Mouse (Mus musculus): ENCODE results near the gene Gnl1.
"Not testable (repeated sequence)": the region's sequence is repeated elsewhere in the genome, so short reads cannot be mapped to it uniquely, and the experiment has no call there.

Gene Gnl1

DNA sequence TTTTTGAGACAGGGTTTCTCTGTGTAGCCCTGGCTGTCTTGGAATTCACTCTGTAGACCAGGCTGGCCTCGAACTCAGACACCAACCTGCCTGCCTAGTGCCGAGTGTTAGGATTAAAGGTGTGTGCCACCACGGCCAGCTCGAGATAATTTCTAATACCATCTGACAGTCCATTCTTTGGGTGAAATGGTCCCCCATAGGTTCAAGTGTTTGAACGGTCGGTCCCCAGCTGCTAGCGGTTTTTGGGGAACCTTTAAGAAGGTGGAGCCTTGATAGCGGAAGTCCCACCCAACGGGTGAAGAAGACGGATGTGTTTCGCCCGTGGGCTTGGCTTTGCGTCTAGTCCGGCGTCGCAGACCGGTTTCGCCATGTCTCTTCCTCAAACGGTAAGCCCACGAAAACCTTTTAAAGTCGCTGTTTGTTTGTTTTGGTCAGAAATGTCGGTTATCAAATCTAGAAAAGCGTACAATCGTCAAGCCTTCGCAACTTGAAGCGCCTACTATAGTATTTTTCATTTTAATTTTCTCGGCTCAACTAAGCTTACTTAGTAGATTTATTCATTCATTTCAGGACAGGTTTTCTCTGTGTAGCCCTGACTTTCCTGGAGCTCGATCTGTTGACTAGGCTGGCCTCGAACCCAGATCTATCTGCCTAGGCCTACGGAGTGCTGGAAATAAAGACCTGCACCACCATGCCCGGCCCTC, 14.7 kb downstream of the Gnl1 start:
- DNase-seq (ENCODE audit: low read depth, low spot score): peak; percentile 88

DNA sequence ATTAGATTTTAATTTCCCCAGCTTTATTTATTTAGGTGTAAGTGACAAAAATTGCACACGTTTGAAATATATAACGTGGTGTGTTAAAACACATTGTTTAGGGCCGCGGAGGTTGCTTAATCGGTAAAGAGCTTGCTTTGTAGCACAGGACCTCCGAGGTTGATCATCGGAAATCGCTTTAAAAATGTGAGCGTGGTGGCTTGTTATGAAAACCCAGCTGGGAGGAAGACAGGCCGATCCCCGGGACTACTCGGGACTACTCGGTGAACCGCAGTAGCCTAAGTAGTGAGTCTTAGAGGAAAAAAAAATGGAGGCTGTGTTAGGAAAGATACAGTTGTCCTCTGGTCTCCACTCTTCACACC, 15.2 kb downstream of the Gnl1 start:
- no peak for DNase-seq (ENCODE audit: low read depth, low spot score)

DNA sequence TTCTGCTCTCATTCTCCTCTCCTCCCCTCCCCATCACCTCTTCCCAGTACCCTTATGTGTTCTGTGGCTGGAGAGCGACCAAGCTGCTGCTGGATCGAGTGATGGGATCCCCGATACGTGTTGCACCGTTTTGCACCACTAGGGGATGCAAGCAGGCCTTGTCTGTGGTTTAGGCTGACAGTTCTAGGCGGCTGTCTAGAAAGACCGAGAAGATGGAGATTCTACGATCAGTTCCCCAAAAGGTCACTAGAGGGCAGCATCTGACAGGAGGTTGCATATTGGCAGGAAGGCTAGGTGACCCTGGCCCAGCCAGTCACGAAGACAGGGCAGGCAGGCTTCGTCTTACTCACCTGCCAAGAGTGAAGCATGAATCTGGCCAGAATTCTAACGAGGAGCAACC, 17.3 kb downstream of the Gnl1 start:
- peak; percentile 94 for DNase-seq (ENCODE audit: low read depth, low spot score)

DNA sequence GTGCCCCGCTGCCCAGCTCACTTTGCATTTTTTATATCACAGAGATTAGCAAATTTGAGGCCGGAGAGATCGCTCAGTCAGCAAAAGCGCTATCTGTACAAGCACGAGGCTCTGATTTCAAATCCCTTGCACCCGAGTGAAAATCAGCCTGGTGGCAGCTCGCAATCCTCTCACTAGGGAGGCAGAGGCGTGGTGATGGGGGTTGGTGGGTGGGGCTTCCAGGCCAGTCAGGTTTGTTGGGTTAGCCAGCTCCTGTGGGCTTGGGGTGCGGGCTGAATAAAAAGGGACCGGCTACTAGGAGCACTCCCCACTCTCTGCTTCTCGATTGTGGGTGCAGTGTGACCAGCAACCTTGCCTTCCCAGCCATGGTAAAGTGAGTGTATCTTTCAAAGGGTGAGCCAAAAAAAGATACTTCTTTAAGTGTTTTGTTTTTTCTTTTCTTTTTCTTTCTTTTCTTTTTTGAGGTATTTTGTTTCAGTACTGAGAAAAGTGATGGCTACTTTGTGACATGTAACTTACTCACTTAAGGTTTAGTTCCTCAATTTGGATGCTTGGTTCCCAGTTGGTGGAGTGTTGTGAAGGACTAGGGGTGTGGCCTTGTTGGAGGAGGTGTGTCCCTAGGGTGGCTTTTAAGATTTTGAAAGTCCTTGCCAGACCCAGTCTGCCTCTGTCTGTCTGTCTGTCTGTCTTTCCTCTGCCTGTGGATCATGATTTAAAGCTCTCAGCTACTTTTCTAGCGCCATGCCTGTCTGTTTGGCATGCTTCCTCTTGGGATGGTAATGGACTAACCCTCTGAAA, 18.3 kb downstream of the Gnl1 start:
- DNase-seq (ENCODE audit: low read depth, low spot score): no peak

DNA sequence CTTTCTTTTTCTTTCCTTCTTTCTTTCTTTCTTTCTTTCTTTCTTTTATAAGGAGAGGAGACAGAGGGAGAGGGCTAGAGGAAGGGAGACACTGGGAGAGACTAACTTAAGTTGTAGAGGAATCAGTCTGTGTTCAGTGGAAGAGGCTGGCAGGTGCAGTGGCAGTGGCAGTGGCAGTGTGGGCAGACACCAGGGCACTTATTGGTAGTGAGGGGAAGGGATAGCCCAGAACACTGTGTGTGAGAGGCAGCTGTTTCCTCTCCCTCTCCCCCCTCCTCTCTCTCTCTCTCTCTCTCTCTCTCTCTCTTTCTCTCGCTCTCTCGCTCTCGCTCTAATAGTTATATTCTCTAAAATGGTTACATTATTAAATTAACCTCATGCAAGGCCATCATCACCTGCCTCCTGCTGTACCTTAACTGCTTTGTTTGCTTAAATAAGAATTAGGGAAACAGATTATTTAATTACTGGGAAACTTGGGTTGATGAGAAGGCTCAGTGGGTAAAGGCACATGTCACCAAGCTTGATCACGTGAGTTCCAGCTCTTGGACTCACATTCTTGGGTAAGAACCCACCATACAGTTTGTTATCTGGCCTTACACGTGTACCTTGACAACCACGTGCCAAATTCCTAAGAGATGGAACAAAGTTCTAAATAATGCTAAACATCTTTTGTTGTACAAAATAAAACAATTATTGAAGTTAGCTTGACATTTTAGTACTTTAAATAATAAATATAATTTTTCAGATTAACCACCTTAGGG, 19.1 kb downstream of the Gnl1 start:
- DNase-seq (ENCODE audit: low read depth, low spot score): no peak

DNA sequence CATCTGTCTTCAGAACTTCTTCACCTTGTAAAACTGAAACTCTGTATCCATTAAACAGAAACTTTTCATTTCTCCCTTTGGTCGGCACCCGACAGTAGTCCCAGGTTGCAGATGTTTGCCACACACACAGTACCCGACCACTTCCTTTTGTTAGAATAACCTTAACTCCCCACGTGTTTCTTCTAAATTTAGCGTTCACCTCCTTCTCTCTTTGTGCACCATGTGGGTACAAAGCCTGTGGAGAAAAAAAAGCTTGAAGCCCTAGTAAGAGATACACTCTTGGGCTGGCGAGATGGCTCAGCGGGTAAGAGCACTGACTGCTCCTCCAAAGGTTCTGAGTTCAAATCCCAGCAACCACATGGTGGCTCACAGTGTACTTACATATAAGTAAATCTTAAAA, 19.7 kb downstream of the Gnl1 start:
- DNase-seq (ENCODE audit: low read depth, low spot score): no peak

DNA sequence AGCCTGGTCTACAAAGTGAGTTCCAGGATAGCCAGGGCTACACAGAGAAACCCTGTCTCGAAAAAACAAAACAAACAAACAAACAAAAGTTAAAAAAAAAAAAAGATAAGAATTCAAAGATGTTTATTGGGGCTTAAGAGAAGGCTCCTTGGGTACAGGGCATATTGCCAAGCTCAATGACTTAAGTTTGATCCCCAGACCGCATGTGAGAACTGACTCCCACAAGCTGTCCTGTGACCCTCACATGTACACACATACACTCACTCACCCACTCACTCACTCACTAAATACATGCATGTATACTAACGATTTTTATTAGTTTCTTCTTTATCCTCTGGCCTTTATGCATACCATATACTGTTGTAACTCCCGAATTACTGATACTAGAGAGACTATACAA, 20.7 kb downstream of the Gnl1 start:
- no peak for DNase-seq (ENCODE audit: low read depth, low spot score)

DNA sequence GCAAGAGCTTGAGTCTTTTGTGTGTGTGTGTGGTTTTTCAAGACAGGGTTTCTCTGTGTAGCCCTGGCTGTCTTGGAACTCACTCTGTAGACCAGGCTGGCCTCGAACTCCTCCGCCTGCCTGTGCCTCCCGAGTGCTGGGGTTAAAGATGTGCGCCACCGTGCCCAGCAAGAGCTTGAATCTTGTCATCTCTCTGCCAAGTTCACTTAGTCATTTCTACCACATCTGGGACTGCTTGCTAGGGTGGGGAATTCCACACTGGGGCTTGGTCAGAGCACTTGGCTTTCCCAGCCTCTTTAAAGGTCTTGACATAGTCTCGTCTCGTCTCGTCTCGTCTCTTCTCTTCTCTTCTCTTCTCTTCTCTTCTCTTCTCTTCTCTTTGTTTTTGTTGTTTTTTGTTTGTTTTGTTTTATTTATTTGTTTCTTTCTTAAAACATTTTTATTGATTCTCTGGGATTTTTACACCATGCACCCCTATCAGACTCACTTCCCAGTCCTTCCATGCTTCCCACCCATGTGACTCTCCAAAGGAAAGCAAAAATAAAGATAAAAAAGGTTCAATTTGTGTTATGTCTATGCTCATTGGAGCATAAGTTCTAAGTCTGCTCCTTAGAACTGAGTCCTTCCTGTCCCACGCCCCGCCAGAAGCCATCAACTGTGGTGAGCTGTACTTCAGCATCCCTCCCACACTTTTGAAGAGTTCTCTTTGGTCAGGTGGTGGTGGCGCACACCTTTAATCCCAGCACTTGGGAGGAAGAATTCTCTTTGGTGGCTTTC, 21.7 kb downstream of the Gnl1 start:
- no peak for DNase-seq (ENCODE audit: low read depth, low spot score)

DNA sequence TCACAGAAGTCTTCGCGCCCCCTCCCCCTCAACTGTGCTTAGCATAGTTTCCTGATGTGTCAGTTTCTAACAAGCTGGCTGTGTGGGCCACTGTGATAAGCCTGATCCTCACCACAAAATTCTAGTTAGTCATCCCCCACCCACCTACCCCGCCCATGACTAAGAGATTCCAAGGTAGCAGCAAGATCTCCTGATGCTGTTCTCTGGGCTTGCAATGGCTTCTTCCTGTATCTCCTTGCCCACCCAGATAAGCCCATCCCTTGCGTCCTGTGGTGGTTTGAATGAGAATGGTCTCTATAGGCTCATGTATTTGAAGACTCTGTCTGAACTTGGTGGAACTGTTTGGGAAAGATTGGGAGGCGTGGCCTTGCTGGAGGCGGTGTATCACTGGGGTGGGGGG, 22.3 kb downstream of the Gnl1 start:
- no peak for DNase-seq (ENCODE audit: low read depth, low spot score)

DNA sequence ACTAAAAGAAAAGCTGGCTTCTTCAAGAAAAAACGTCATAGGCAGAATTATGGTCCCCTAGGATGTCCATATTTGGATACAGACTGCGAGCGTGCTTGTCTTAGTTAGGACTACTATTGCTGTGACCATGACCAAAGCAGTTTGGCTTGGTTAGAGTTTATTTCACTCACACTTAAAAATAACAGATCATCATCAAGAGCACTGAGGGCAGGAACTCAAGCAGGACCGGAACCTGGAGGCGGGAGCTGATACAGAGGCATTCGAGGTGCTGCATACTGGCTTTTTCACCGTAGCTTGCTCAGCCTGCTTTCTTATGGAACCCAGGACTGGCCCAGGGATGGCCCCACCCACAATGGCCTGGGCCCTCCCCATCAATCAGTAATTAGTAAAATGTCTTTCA, 23.7 kb downstream of the Gnl1 start:
- no peak for DNase-seq (ENCODE audit: low read depth, low spot score)

DNA sequence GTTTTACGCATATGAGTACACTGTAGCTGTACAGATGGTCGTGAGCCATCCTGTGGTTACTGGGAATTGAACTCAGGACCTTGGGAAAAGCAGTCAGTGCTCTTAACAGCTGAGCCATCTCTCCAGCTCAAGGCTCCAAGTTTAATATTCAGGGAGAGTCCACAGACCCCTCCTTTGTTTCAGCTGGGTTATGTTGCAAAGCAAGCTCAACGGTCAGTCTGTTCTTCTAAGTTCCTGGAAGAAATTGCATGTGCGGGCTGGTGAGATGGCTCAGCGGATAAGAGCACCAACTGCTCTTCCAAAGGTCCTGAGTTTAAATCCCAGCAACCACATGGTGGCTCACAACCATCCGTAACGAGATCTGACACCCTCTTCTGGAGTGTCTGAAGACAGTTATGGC, 24.8 kb downstream of the Gnl1 start:
- DNase-seq (ENCODE audit: low read depth, low spot score): not testable (repeated sequence)

DNA sequence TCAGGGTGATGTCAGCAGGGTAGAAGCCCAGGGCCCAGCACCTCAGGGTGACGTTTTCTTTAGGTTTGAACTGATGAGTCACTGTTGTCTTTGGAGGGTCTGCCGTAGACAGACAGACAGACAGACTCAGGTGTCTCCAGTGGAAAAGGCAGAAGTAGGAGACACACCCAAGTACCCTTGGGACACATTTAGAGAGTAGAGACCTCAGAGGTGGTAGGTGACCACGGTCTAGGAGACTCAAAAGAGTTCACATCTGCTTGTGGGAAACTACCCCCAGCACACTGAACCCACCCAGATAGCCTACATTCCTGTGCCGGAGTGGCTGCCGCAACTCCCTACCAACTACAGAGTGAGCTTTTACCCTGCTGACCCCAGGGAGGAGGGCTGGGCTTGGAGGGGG, 35.3 kb downstream of the Gnl1 start:
- no peak for DNase-seq (ENCODE audit: low read depth, low spot score)

DNA sequence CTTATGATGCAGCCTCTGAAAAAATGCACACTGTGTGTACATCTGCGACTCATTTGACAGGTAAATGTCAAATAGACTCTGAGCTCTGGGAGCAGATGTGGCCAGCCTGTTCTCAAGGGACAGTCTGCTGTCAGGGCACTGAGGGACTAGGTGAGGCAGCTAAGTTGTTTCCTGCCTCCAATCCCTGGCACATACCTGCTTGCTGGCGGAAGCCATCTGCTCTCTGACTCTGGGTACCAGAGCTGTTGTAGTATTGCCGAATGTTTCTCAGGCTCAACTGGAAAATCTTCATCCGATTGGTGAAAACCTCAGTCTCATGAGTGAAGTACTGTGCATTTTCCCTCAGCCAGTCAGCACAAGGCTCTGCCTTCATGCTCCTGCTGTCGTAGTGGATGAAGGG, 37.4 kb downstream of the Gnl1 start:
- no peak for DNase-seq (ENCODE audit: low read depth, low spot score)

DNA sequence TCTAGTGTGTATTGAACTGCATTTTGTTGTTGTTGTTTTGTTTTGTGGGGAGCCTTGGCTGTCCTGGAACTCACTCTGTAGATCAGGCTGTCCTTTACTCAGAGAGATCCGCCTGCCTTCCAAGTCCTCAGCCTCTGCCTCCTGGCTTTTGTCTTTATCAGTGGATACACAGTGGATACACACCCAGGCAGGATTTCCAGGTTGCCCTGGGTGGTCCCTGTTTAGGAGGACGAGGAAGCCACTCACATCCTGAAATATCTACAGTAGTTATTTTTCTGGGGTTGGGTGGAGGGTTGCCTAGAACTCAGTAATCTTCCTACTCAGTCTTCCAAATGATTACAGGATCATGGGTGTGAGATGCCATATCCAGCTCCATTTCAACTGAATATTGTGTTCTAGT, 39.3 kb downstream of the Gnl1 start:
- no peak for DNase-seq (ENCODE audit: low read depth, low spot score)

DNA sequence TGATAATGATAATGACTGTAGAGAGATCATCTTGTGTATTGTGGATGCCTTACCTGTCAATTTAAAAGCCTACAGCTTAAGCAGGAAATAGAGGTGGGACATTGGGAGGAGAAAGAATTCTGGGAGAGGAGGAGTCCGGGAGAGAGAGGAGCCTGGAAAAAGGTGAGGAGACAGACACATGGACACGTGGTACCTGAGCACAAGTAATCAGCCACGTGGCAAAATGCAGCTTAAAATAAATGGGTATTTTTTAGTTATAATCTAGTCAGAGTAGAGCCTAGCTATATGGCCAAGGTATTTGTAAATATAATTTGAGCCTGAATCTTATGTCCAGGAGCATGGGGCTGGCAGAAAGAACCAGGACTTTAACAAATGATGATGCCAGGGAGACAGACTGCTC, 39.9 kb downstream of the Gnl1 start:
- DNase-seq (ENCODE audit: low read depth, low spot score): no peak

DNA sequence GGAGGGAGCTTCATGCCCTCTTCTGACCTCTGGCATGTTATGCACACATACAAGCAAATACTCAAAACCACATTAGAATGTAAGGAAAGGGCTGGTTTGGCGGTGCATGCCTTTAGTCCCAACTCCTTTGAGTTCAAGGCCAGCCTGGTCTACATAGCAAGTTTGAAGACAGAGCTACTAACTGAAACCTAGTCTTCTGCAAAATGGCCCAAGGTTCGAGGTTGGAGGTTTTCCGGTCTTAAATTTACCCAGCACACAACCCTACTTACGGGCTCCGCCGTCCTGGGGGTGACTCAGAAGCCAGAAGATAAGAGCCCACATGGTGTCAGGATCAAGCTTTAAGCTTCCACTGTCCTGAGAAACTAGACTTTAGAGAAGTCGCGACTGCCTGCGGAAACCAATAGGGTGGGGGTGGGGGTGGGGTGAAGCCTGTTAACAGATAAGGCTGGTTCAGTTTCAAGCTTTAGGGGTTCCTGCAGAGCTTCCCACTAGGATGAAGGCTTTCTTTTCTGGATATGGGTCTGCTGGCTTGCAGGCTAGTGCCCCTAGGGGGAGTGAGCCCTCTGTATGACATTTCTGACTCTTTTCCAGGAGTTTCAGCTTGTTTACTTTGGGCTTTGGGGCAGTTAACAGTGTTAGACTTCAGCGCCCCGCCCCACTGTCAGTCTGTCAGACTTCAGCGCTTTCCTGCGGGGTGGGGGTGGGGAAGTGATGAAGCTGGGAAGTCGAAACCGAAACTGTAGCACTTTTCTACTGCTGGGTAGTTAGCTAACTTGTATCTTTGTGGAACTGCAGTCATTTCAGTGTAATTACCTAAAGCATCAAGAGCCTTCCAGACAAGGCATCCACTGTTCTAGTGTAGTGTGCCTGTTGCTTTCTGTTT, 40.8 kb downstream of the Gnl1 start, which contains the start of gene H2-T24:
Gene H2-T24 (minus strand): TSS at position 370 of the 883 bp plus-strand sequence.
- peak; percentile 64 for DNase-seq (ENCODE audit: low read depth, low spot score)

DNA sequence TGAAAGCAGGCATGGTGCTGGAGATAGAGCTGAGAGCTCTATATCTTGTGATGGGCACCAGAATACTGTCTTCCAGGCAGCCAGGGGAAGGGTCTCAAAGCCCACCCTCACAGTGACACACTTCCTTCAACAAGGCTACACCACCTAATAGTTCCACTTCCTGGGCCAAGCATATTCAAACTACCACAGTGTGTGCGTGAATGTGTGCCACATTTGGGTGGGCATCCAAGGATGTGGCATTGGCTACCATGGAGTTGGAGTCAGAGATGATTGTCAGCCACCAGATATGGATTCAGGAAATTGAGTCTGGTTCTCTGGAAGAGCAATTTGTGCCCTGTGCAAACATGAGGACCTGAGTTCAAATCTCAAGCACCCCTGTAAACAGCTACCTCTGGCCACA, 41.7 kb downstream of the Gnl1 start:
- DNase-seq (ENCODE audit: low read depth, low spot score): no peak

DNA sequence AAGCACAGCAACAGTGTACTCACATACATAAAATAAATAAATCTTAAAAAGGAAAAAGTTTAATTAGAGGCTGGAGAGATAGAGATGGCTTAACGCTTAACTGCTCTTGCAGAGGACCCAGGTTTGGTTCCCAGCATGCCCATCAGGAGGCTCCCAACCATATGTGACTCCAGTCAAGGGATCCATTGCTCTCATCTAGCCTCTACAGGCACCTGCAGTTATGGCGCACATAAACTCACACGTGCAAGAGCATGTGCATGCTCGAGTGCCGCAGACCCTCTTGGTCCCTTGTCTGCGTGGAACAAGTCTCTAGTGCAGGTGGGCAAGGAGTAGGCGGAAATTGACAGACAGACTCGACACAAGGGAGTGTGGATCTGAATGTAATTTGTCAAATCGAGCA, 42.4 kb downstream of the Gnl1 start:
- no peak for DNase-seq (ENCODE audit: low read depth, low spot score)

DNA sequence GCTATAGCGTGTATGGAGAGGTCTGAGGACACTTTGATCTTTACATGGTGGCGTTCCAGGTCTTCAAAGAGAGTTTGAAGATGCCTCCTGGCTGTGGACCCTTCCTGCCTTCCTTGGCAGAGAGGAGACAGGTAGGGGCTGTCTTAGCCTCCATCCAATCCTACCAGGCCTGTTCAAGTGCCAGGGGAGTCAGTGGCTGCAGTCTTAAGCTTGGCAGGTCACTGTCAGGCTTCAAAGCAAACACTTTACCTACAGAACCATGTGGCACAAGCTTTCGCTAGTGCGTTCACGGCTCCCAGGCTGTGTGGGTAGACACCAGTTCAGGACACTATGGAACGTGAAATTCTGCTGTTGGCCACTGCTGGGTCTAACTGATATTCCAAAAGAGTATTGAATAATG, 43.3 kb downstream of the Gnl1 start:
- no peak for DNase-seq (ENCODE audit: low read depth, low spot score)

DNA sequence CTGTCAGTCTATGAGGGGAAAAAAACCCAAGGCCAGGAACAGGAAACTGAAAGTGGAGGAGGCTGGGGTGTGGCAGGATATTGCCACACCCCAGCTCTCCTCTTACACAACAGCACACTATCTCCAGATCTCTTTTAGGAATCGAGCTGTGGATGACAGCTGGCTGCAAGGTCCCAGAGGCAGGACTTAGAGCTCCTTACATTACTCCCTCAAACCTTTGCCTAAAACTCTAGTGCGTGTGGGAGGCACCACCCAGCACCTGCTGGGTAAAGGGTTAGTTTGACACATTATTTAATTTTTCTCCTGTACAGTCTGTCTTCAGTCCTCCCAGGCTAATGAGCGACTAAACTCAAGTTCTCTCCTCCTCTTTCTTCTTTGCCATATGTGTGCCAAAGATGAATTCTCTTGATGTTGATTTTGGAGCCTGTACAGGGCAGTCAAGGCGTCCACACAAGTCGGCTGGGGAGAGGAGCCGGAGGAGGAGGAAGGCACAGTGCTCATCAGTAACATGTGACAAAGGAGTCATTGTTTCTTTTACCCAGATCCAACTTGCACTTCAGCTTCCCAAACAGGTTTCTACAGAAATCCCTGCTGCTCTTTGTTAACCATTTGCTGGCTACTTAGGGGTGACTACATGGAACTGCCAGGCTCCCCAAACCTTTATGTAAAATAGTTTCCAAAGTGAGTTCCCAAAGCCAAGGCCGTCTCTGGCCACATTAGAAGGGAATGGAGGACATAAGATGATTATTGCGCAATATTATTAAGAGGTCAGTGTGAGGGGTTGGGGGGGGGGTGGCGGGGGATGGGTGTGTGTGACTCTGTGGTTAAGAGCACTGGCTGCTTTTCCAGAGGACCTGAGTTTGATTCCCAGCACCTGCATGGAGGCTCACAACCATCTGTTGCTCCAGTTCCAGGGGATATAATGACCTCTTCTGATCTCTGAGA, 44.3 kb downstream of the Gnl1 start:
- DNase-seq (ENCODE audit: low read depth, low spot score): peak; percentile 45
